Mouse (Mus musculus): ENCODE measurements around the gene Igbp1. TPM values are rescaled to one million over a fixed set of nuclear protein-coding genes. Genes with fewer than 3 reads are reported as not detected.

Gene Igbp1
- total RNA-seq, 2 experiments from 2014 or later, result 33.5 to 35.3 TPM

Other genes with a start within 250 kb of the Igbp1 start
- not detected for gene Otud6a, start 65.3 kb upstream of the Igbp1 start, total RNA-seq (2021)
- gene Awat2, start 51.6 kb upstream of the Igbp1 start, total RNA-seq (2021), result not detected
- under 1 TPM in 1 of 2 experiments, not detected in 1; 0.08 TPM for gene Dgat2l6, start 30.5 kb downstream of the Igbp1 start, total RNA-seq (2021)
- gene Awat1, start 78.0 kb downstream of the Igbp1 start, total RNA-seq (2021), result not detected
- not detected for gene P2ry4, start 100.6 kb downstream of the Igbp1 start, total RNA-seq (2021)
- not detected for gene Arr3, start 111.2 kb downstream of the Igbp1 start, total RNA-seq (2021)
- 1 to 10 TPM; 2.1 to 2.3 TPM for gene Kif4, start 131.4 kb downstream of the Igbp1 start, total RNA-seq (2021)
- gene Pdzd11, start 132.3 kb downstream of the Igbp1 start, total RNA-seq (2021), result 10 to 100 TPM; 24.2 to 26.3 TPM
- under 1 TPM; 0.11 to 0.37 TPM for gene Gdpd2, start 235.6 kb downstream of the Igbp1 start, total RNA-seq (2021)

Measured in gastrocnemius, postnatal 14 days (tissue).